Mouse (Mus musculus) c-Kit-positive CD71-positive TER-119-negative erythroid progenitor cells, embryonic 14.5 days (primary cell): ENCODE measurements around the gene Emc7.

Source experiments
- DNase-seq: peaks from one replicate; pipeline ENCODE4 v3.0.0-alpha.2; 2013; ENCODE audit warnings: low read depth

Emc7 gene

DNA sequence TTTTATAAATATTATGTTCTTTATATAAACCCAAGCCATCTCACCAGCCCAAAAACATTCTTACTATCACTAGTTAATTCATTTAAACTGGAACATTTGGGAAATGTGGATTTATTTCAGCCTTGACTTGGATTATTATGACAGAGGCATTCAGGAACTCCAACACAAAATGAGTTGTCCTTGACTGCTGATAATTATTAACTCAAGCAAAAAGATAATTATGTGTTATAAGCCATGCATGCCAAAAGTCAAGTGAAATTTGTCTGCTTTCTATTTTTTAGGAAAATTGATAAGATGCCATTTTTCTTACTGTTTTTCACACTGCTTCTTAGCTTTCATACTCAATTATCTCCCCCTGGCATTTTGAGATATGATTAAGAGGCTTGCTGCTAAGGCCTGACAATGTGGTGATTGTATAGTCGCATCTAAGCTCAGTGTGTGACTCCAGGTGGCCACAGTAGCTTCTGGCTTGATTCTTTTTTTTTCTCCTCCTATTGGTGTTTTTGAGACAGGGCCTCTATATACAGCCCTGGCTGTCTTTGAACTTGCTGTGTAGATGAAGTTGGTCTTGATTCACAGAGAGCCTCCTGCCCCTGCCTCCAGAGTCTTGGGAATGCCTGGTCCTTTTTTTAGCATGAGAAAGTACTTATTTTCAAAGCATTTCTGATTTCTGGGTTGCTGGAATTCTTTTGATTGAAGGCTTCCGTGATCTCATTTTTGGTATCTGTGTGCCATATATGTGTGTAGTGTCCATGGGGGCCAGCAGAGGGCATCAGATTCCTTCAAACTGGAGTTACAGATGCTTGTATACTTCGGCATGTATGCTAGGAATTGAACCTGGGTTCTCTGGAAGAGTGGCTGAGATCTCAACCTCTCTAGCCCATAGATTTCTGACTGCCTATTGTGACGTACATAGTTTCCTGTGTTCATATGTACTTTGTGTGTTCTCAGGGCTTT, 66.0 kb downstream of the Emc7 start:
- DNase-seq = no peak
